Mouse (Mus musculus) liver, embryonic 14.5 days (tissue): ENCODE results near the gene Pcare.

Source experiments
- CTCF ChIP-seq: IDR thresholded peaks from 2 replicates; pipeline ENCODE4 v1.5.1; 2016; ENCODE audit warnings: antibody characterized with exemption, low read depth, control low read depth
- EP300 ChIP-seq: IDR thresholded peaks from 2 replicates; pipeline ENCODE4 v1.6.1; 2016; ENCODE audit warnings: antibody characterized with exemption, low read depth

- TF ChIP-seq CTCF (no peak), EP300 (no peak)
Observed at GRCm38 (mm10) chr17:71712279-71712678, 40.4 kb downstream of the Pcare start.
